Mouse (Mus musculus): ENCODE measurements around the gene Slc4a5.

The Slc4a5 gene

DNA sequence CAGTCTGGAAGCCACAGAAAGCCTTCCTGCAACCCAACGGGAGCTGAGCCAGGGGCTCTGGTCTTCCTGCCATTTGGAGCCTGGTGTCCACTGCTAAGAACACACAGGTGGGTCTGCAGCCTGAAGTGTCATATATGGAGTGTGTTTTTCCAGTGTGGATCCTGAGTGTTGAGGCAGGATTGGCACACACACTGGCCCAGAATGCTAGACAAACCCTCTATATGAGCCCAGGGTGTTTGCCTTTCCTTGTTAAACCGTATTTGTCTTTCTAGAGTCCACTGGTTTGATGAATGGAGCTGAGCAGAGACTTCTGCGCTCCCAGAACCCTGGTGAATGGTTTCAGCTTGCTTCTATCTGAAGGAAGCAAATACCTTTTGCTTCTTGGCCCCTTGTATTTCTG, at the start of gene Slc4a5:
TSS of gene Slc4a5 (plus strand) at position 15 of the 400 bp plus-strand sequence.
- DNase-seq, result no peak

DNA sequence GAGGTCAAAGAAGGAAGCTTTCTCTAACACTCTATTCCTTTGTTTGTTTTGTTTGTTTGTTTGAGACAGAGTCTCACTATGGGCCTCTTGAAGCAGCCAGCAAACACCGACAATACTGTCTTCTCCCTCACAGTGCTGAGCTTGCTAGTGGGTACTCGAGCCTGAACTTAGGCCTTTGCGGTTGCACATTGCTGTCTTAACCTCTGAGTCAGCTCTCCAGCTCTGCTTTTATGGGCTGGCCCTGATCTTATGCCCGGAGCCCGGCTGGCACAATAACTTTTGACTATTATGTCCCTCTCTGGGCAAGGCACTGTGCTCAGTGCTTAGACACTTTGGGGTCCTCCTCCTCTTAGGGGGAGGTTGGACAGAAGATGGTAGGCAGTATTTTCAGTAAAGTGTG, 49.8 kb upstream of the Slc4a5 start:
- peak; percentile 21 for DNase-seq

DNA sequence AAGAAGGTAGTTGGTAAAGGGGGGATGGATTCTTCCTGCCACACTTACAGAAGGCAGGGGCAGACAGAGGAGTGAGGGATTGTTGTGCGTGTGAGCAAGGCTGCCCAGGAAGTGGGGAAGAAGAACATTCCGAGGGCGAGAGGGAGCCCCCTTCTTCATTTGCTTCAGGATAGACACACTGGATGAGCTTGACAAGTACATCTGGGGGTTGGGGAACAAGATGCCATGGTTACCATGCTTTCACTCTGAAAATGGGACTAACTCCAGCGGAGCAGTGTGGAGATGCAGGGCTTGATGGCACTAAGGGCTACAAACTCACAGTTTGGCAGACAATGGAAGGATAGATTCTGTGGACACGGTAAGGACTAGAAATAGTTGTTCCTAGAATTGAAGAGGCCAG, 48.6 kb upstream of the Slc4a5 start:
- no peak for DNase-seq

DNA sequence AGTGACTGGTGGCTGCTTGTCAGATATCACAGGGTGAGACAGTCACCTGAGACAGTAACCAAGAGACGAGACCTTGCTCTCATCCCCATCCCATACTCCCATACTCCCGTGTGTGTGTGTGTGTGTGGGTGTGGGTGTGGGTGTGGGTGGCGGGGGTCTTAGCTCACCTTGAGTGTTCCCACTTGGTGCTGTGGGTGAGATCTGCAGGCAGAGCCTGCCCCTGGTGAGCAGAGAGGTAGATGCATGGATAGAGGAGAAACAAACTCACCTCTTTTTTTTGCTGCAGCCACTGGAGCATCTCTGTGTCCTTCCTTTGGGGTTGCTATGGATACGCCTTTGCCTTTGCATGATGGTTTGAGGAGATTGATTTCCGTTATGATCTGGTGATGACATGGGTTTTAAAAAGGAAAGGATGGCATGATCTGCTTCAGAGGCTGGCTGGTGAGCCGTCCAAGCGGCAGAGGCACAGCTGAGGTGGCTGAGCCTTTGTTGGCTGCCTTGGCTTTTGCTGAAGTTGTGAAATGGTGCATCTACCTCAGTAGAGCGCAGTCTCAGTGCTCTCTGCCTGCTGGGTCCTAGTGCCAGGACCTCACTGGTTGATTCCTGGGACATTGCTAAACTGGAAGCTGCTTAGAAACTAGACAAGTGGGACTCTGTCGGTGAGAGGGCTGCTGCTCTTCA, 47.2 kb upstream of the Slc4a5 start:
- no peak for DNase-seq

DNA sequence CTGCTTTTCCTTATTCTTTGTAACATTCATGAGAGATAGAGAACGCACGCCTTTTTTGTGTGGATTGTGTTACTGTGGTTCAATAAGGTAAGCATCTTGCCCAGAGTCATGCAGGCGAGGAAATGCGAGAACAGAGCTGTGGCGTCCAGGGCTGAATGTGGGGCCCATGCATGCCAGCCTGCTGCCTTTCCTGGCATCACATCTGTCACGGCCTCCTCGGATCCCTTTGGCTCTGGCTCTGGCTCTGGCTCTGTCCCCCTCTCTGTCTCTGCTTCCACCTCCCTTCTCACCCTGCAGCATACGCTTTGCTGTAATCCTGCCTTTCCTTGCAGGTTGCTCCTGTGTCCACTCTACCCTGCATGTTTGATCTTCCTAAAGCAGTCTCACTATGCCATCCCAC, 43.6 kb upstream of the Slc4a5 start:
- no peak for DNase-seq

DNA sequence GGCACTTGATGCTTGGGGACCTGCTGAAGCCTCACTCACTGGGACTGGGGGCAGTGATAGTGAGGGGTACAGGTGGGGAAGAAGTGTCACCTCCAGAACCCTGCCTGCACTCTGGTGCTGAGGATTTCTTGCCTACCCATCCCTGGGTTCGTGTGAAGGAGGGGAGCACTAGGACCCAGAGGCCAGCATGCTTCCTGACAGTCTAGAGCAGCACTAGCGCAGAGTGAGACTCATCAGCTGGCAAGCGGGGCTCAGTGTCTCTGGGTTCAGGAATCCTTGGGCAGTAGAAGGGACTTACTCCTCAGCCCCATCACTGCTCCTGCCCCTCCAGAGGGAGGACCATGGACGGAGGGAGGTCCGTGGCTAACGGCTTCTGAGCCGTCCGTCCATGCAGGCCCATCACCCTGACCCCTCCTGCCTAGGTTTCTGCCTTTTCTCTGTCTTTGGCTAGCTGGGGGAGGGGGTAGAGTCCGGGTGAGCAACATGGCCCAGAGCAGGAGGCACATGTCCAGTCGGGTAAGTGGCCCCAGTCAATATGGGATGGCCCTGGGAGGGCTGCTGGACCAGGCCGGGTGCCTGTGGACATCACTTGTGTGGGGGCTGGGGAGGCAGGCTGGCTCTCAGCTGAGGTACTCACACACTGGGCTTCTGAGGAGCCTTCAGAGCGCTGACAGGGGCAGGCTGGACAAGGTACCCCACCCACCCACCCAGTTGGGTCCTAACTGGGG, 40.1 kb upstream of the Slc4a5 start:
- DNase-seq, result no peak

DNA sequence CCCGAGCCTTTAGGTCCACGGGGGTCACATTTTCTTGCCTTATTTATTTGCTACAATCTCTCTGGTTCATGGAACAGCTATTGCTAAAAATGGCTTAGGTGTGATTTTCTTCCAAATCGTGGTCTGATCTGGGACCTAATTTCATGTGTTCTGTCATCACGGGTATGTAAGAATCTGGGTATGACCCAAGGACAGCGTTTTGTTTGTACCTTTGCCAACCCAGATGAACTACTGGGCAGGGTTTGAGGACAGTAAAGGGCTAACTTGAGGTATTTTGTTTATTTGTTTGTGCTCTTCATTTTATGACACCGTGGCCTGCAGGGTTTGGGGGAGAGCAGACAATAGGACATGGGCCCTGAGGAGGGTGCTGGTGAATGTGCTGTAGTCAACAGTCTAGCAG, 39.0 kb upstream of the Slc4a5 start:
- DNase-seq, result no peak

DNA sequence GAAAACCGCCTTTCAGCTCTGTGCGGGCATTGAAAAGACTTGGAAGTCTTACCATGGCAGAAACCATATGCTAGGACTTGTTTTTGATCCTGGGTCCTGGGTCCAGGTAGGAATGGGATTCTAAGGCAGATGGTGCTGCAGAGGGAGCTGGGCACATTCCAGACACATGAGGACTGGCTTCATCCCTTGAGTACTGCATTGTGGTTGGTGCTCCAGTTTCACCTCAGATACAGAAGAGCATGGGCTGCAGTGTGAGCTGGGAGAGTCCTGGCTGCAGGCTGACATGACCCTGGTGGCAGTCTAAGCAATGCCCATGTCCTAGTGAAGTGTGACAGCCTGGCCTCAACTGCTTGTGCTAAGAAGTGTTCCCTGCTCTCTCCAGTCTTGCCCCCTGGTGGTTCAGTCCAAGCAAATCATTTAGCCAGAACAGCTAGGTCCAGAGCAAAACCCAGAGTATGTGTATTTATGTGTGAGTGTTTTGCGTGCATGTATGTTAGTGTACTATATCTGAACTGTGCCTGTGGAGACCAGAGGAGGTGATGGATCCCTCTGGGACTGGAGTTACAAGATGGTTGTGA, 34.7 kb upstream of the Slc4a5 start:
- no peak for DNase-seq

DNA sequence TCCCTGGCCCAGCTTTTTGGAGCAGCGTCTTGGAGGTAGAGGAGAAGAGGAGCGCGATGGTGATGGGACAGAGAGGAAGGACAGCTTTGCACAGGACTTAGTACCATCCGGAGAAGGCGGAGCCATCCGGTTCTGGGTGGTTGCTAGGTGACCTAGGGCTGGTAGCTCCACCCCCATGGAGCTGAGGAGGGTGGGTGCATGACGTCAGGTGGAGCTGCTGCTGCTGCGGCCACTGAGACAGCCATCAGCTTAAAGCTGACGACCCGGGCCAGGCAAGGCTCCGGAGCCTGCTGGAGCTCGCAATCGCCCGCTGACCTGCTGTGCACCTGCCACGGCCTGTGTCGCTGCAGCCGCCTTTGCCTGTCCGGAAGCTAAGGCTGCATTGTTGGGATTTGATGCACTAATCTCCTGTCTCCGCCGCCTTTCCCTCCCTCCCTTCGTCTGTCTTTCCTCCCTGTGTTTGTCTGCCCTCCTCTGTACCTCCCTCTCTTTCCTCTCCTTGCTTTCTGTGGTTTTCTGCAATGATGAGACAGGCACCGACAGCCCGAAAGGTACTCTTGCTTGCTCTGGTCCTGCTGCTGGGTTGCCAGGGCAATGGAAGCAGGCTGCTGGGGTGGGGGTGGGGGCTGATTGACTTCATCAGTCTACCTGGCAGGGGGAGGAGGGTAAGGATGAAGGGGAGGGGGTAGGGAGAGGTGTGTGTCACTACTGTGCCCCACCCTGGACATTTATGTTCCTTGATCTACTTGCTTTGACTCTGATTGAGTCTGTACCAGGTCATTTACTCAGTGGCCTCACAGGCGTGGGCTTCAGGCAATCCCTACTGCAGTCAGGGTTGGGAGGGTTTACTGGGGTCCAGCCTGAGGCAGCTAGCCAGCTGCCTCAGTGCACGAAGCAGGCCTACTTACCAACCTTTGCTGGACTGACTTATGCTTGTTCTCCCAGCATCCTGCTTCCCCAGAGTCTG, 33.5 kb upstream of the Slc4a5 start:
- DNase-seq, result peak; percentile 36

DNA sequence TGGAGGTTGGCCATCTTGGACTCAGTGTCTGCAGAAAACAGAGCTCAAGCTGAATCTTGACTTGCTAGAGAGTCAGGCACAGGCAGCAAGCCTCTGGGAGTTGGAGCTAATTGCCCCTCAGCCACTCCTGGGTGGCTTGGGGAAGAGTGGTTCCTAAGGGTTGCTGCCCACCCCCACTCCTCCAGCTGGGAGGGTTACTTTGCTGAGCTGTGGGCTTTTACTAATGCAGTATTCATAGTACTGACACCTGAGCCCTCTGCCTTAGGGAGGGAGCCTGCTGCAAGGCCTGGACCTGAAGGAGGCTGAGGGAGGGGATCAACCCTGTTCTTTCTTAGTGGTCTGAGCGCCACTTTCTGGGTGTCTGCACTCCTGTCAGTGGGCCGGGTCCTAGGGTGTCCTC, 32.7 kb upstream of the Slc4a5 start:
- no peak for DNase-seq

DNA sequence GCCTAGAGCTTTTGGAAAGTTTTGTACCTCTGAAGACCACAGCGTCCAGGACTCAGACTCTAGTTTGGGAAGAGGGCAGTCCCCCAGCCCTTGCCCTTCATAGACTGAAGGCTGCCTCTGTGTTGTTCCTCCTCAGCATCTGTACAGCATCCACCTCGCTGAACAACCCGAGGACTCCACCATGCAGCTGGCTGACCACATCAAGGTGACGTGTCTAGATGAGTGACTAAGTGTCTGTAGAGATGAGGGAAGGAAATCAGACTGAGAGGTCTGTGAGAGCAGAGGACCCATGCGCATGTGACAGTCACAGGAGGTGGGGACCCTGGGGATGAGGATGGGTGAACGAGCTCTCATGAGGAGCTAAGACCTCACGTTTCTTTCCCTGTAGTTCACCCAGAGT, 26.1 kb upstream of the Slc4a5 start:
- no peak for DNase-seq

DNA sequence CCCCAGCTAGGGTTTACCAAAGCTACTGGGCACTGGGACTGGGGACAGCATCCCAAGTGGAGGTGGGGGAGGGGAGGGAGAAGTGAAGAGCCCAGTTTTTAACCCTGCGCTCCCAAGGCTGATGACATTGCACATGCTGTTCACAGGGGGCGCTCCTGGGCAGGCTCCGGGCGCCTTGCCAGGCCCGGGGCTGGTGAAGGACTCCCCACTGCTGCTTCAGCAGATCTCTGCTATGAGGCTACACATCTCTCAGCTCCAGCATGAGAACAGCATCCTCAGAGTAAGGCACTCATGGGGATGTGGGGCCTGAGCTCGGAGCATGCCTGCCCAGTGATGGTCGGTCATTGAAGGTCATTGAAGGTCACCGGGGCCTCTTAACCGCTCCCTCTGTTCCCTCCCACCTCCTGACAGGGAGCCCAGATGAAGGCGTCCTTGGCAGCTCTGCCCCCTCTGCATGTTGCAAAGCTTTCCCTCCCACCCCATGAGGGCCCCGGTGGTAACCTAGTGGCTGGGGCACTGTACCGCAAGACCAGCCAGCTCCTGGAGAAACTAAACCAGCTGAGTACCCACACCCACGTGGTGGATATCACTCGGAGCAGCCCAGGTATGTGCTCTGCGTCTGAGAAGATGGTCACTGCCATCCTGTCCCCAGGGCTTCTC, 22.2 kb upstream of the Slc4a5 start:
- DNase-seq, result peak; percentile 50

DNA sequence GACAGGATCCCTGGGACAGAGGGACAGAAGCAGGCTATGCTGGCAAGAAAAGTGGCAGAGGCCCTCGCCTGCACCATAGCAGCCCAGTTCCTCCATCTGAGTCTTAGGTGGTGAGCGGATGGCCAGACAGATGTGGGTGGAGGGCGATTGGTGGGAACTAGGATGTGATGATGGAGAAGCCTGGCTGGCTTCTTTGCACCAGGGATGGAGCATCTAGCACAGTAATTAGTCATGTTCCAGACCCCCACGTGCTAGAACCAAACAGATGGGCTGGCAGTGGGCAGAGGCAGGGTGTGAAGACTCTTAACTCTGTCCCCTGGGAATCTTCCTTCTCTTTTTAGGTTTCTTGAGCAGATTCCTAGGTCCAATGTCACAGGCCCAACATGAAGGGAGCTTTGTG, 16.3 kb upstream of the Slc4a5 start:
- no peak for DNase-seq

DNA sequence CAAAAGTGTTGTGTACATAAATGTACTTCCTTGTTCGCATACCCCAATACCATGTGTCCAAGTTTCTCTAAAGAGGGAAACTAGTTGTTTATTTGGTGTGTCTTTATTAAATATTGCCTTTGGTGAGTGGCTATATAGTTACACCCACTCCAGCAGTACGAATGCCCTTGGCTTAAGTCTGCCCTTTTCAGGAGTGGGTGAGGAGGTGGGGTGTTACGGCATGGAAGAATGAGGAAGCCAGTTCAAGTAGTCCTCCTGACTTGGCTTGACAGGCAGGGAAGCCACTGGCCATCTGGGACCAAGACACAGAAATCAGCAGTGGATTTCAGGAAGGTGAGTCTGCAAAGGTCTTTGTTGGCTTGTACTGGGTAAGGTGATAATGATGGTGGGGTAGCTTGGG, 13.8 kb upstream of the Slc4a5 start:
- DNase-seq, result no peak

DNA sequence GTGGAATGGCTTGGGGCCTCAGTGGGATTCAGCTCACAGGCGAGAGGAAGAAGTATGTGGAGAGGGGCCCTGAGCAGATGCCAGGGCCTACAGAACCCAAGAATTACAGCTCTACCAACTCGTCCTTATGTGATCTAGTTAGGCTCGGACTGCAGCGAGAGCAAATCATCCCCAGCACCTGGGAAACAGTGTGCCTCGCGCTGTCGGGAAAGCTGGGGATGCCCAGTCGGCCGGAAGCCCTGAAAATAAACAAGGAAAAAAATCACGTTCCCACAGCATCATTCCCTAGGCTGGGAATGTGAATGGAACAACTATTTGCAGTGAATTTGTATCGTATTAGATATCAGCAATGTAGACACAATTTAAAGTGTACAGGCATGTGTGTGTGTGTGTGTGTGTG, 13.3 kb upstream of the Slc4a5 start:
- no peak for DNase-seq

DNA sequence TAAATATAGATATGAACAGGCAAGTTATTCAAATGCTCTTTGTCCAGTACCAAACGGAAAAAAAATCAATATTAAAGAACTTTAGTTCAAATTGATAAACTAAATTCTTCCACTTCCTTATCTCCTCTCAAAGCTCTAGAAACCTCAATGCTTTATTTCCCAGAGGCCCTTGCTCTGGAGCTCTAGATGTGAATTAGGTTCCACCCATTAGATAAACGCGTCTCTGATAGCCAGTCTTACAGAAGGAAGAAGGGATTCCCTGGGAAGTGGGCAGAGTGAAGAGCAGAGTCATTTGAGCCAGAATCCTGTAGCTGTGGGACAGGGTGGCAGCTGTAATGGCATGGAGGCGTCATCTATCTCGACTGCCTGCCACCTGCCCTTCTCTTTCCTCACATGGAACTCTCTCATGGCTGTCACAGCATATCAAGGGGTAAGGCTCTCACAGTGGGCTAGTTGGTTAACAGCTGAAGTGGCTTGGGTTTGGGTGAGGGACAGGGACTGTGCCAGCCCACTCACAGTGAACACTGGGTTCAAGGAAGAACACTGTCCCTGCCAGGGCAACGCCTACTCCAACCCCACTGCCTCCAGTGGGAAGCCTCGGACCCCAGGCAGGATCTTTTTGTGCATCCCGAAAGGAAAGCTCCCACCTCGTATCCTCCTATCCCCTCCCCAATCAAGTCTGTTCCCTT, 12.1 kb upstream of the Slc4a5 start:
- DNase-seq, result no peak

DNA sequence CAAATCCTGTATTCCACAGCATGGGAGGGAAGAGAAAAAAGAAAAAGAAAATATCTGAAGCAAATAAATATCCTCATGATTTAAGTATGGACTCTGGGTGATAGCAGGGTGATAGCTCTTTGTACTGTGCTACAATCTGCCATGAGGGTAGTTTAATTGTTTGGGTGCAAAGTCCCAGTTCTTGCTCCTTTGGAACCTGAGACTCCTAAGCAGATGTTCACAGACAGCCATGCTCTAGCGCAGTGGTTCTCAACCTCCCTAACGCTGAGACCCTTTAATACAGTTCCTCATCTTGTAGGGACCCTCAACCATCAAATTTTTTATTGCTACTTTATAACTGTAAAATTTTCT, 11.6 kb upstream of the Slc4a5 start:
- no peak for DNase-seq

DNA sequence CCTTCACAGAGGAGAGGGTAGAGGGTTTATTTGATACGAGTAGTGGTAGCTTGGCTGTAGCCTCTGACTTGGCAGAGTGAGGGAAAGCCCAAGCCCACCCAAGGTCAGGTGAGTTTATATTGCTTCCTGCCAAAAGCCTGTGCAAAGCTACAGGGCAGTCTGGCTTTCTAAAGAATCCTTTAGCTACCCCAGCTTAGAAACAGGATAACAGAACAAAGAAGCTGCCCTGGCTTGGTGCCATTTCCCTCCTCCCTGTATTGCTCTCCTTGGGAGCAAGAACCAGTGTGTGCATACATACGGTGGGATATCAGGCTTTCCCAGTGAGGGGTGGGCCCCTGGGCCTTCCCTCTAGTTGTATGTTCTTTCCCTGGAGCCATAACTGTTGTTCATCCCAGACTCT, 9.1 kb upstream of the Slc4a5 start:
- DNase-seq, result no peak

DNA sequence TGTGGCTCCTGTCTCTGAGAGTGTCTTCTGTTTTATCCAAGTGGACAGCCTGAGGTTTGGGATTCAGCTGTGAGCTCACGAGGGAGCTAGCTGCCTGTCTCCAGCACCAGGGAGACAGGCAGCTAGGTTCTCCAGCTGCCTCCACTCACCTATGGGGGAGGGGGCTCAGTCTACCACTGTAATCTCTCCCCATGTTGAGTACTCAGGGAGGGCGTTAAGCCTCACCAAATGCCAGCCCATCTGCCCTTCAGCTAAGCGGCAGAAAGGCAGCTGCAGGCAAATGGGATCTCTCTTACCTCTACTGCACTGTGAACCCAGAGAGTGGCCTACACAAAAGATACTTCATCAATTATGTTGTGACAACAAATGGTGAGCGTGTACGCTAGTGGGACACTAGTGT, 8.1 kb upstream of the Slc4a5 start:
- no peak for DNase-seq

DNA sequence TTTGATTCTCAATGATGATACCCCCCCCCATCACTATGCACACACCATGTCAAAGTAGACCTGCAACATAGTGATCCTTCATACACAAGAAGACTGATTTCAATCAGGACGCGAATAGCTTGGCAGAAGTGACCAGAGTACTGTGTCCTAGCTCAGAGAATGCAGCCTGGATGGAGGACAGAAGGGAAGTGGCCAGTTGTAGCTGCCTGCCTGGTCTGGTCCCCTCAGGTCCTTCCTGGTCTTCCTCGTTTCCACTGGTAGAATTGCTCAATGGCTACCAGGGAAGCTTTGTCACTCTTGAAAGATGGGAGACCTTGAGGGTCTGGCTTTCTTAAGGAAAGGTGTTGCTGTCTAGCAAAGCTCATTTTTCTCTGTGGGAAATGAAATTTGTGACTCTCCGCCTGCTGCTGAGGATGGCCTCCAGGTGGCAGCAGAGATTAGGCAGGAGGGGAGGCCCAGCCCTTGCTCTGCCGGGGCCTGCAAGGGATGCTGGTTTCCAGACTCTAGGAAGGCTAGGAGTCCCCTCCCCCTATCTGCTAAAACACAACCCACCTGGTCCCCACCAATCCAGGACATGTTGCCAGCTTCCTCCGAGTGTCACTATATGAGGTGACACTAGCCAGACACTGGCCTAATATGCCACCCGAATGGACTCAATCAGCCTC, 4.5 kb upstream of the Slc4a5 start:
- DNase-seq, result peak; percentile 66

DNA sequence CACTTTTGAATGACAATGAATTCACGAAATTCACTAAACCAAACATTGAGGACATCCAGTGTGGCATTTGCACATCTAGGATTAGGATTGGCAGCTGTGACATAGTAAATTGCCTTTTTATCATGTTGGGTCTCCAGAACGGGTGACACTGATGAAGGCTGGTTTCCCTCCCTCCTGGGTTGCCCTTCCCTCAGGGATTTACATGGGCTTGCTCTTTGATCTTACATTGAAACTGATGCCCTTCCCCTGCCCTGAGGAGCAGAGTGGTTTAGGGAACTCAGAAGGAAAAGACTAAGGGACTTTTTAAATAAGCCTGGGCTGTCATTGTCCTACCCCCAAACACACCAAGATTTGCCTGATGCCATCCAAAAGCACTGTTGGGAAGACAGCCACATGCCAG, 11.9 kb downstream of the Slc4a5 start:
- DNase-seq, result no peak

DNA sequence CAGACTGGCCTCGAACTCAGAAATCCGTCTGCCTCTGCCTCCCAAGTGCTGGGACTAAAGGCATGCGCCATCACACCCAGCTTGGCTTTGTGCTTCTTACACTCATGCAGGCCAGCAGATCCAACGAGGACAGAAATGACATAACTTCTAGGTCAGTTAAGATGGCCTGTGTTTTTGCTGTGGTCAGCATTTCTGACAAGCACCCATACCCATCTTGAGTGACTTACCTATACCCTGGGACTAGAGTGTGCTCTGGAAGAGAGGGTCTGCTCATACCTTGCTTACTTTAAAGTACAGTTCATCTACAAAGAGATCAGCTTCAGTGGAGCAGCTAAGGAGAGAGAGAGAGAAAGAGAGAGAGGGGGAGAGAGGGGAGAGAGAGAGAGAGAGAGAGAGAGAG, 13.7 kb downstream of the Slc4a5 start:
- DNase-seq, result no peak
